Mouse (Mus musculus) megakaryocyte, embryonic 14.5 days (primary cell): ENCODE measurements around the gene Rrnad1.

Source experiments
- FLI1 ChIP-seq: IDR thresholded peaks from 2 replicates; pipeline ENCODE4 v1.6.1; 2012; ENCODE audit warnings: low read length, inconsistent platforms, mixed read lengths
- GATA1 ChIP-seq: IDR thresholded peaks from 3 replicates; pipeline ENCODE4 v1.6.1; 2012; ENCODE audit warnings: mixed read lengths, low read length, inconsistent platforms, borderline replicate concordance

DNA sequence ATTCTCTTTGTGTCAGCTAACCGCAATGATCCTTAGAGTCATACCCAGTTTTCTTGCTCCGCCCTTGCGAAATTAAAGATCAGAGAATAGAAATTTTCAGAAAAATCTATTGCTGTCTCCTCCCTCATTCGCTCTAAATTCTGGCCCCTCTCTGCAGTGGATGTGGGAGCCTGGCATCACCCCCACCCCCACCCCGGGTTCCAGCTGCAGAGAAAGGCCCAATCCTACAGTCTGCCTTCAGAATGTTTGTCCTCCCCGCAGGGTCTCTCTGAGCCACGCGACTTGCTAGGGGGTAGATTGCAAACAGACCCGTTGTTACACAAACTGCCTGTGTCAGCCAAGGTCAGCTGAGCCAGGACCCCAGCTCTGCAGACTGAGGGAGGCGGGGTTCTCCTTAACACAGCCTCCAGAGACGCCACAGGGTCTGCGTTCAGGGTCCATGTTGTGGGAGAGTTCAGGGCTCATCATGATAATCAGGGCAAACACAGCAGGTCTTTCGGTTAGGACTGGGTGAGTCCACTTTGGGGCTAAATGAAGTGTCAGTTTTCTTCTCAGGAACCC is 19.5 kb upstream of the Rrnad1 start:
- no peak for TF ChIP-seq GATA1
- no peak for TF ChIP-seq FLI1
